Mouse (Mus musculus): ENCODE measurements at regions not wholly inside any gene's neighbourhood (a gene's known extent, or its start where the extent isn't known, plus 50 kb on each side); places are given as distances from the start of the nearest gene placed in this dataset.
"Not testable (repeated sequence)": the region's sequence is repeated elsewhere in the genome, so short reads cannot be mapped to it uniquely, and the experiment has no call there.

DNA sequence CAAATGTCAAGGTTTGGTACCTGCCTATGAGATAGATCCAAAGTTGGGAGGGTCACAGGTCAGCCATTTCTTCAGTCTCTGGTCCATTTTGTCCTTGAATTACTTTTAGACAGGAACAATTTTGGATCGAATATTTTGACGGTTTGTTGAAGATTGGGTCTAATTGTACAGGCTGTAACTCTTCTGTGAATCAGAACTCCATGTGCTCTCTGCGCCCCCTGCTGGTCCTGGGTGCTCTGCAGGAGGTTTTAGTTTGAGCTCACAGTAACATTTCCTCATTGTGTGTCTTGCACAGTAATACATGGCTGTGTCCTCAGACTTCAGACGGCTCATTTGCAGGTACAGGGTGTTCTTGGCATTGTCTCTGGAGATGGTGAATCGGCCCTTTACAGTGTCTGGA lies 158.1 kb downstream of the Adam6a start:
- DNase-seq (ENCODE audit: low read depth): peak; percentile 1

DNA sequence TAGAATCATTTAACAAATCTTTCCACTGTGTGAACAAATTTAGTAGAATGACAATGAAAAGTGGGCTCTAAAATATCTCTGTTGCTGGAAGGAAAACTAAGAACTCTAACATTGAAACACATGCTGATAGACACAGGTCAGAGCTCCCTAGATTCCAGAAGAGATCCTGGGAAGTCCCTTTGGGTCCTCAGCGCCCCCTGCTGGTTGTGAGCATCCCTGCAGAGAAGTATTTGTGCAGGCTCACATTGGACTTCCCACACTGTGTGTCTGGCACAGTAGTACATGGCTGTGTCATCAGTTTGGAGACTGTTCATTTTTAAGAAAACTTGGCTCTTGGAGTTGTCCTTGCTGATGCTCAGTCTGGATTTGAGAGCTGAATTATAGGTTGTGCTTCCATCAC lies 172.7 kb downstream of the Adam6a start:
- DNase-seq (ENCODE audit: low read depth): peak; percentile 56

DNA sequence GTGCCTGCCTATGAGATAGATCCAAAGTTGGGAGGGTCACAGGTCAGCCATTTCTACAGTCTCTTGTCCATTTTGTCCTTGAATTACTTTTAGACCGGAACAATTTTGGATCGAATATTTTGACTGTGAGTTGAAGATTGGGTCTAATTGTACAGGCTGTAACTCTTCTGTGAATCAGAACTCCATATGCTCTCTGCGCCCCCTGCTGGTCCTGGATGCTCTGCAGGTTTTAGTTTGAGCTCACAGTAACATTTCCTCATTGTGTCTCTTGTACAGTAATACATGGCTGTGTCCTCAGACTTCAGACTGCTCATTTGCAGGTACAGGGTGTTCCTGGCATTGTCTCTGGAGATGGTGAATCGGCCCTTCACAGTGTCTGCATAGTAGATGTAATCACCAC lies 192.1 kb downstream of the Adam6a start:
- peak; percentile 59 for DNase-seq (ENCODE audit: low read depth)

DNA sequence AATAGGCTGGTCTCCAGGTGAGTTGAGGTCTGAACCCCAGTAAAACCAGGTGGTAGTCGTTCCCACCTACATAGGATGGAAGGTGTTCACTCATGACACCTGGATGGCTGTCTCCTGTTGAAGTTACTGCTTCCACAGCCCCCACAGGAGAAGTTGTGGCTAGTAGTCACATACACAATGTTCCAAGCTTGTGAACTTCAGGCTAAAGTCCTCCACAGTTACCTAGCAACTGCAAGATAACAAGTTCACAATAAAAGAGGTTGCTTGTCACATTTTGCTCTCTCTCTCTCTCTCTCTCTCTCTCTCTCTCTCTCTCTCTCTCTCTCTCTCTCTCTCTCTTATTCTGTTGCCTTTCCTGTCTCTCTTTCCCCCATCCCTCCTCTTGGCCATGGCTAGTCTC lies 202.6 kb downstream of the Adam6a start:
- DNase-seq (ENCODE audit: low read depth): no peak

DNA sequence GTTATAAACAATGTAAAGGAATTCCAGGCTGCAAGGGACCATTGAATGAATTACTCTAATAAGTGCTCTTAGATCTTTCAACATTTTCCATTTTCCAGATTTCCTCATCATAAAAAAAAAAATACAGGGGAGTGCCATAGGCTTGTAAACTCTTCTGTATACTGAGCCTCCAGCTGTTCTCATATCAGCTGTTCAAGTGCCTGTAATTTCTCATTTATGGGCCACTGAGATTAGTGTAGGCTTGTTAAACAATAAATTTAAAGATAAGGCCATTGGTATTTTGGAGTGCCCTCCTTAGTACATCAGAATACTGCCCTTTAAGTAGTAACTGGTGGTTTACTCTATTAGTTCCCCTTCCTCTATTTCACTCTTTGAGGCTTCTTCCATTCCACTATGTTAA lies 204.3 kb downstream of the Adam6a start:
- DNase-seq (ENCODE audit: low read depth): no peak

DNA sequence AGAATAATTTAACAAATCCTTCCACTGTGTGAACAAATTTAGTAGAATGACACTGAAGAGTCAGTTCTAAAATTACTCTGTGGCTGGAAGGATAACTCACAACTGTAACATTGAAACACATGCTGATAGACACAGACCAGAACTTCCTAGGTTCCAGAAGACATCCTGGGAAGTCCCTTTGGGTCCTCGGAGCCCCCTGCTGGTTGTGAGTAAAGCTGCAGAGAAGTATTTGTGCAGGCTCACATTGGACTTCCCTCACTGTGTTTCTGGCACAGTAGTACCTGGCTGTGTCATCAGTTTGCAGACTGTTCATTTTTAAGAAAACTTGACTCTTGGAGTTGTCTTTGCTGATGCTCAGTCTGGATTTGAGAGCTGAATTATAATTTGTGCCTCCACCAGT lies 225.9 kb downstream of the Adam6a start:
- peak; percentile 39 for DNase-seq (ENCODE audit: low read depth)

DNA sequence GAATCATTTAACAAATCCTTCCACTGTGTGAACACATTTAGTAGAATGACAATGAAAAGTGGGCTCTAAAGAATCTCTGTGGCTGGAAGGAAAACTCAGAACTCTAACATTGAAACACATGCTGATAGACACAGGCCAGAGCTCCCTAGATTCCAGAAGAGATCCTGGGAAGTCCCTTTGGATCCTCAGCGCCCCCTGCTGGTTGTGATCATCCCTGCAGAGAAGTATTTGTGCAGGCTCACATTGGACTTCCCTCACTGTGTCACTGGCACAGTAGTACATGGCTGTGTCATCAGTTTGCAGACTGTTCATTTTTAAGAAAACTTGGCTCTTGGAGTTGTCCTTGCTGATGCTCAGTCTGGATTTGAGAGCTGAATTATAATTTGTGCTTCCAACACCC lies 252.2 kb downstream of the Adam6a start:
- DNase-seq (ENCODE audit: low read depth): peak; percentile 43

DNA sequence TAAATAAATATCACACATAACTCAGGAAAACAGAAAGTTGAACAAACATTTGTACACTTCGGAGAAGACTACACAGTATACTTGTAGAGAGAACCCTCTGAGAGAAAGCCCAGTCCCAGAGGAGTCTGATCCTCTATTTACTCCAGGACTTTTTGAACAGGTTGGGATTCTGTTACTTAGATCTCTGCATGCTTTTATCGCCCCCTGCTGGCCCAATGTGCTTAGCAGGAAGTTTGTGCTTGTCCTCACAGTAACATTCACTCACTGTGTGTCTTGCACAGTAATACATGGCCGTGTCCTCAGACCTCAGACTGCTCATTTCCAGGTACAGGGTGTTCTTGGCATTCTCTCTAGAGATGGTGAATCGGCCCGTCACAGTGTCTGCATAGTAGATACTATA lies 282.7 kb downstream of the Adam6a start:
- DNase-seq (ENCODE audit: low read depth): peak; percentile 55

DNA sequence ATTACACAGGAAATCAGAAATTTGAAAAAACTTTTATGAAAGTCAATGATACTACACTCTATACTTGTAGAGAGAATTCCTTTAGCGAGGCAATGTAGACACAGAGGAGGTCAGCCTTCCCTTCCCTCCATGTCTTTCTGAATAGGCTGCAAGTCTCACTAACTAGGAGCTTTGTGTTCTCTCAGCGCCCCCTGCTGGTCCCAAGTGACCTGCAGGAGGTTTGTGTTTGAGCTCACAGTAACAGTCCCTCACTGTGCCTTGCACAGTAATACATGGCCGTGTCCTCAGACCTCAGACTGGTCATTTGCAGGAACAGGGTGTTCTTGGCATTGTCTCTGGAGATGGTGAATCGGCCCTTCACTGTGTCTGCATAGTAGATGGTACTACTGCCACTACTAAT lies 315.2 kb downstream of the Adam6a start:
- DNase-seq (ENCODE audit: low read depth): peak; percentile 58

DNA sequence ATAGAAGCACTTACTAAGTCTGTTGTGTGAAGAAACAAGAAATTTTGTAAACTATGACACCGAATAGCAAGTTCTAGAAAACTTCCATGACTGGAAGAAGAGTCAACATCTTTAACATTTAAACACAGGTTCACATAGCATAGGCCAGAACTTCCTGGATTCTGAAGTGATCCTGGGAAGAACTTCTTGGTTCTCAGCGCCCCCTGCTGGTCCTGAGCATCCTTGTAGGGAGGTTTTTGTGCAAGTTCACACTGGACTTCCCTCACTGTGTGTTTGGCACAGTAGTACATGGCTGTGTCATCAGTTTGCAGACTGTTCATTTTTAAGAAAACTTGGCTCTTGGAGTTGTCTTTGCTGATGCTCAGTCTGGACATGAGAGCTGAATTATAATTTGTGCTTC lies 335.1 kb downstream of the Adam6a start:
- DNase-seq (ENCODE audit: low read depth): peak; percentile 51

DNA sequence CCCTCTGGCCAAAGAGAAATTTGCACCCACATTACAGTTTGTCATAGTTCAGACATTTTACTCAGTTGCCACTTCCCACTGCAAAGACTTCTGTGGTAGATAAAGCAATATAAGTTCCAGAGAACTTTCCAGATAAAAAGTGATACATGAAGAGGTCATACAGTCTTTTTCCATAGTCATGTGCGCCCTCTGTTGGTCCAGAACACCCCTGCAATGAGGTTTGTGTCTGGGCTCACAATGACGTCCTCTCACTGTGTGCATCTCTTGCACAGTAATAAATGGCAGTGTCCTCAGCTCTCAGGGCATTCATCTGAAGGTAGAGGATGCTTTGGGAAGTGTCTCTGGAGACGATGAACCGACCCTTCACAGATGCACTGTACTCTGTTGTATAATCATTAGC lies 352.4 kb downstream of the Adam6a start:
- DNase-seq (ENCODE audit: low read depth): peak; percentile 12

DNA sequence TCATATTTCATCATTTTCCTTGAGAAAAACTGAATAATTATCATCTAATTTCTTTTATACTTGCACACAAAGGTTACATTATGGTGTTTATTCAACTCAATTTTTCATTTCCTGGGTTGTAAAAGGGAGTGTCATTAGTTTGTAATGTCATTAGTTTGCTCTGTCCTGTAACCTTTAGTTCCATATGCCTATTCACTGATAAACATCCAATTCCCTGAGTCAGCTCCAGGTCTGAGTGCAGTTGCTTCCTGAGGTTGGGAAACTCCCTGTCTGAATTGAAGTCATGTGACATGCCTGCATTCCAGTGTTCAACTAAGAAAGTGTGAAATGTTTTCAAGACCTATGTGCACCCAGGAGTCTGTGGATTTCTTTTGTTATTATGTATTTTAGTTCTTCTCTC lies 362.8 kb downstream of the Adam6a start:
- DNase-seq (ENCODE audit: low read depth): no peak

DNA sequence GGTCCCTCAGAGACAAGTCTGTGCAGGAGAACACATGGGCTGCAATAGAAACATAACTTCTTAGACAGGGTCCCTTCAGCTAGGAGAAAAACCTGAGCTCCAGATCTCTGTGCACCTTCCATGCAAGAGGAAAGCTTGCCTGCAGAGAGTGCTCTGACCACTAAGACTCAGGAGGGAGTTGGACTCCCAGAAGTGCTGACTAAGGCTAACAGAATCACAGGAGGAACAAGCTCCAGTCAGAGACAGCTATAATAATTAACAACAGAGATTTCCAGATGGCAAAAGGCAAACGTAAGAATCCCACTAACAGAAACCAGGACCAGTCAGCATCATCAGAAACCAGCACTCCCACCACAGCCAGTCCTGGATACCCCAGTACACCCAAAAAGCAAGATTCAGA lies 364.0 kb downstream of the Adam6a start:
- no peak for DNase-seq (ENCODE audit: low read depth)

DNA sequence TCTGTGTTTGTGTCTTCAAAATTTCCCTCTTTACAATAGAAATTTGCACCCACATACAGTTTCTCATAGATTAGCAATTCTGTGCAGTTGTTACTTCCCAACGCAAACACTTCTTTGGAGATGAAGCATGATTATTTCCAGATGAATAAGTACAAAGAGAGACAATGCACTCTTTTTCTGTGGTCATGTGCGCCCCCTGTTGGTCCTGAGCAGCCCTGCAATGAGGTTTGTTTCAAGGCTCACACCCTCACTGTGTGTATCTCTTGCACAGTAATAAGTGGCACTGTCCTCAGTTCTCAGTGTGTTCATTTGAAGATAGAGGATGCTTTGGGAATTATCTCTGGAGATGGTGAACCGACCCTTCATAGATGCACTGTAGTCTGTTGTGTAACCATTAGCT lies 368.1 kb downstream of the Adam6a start:
- peak; percentile 18 for DNase-seq (ENCODE audit: low read depth)

DNA sequence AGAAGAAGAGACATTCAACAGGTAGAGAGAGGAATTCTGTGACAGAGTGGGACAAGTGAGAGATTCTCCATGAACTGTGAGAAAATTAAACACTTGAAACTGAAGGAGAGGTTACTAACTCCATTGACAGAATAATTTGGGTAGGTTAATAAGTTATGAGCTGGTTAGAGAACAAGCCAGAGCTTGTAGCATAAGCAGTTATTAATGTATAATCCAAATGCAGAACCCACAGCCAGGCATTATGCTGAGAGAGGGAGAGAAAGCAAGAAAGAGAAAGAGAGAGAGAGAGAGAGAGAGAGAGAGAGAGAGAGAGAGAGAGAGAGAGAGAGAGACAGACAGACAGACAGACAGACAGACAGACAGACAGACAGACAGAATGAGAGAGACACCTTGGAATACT lies 397.0 kb downstream of the Adam6a start:
- DNase-seq (ENCODE audit: low read depth): no peak

DNA sequence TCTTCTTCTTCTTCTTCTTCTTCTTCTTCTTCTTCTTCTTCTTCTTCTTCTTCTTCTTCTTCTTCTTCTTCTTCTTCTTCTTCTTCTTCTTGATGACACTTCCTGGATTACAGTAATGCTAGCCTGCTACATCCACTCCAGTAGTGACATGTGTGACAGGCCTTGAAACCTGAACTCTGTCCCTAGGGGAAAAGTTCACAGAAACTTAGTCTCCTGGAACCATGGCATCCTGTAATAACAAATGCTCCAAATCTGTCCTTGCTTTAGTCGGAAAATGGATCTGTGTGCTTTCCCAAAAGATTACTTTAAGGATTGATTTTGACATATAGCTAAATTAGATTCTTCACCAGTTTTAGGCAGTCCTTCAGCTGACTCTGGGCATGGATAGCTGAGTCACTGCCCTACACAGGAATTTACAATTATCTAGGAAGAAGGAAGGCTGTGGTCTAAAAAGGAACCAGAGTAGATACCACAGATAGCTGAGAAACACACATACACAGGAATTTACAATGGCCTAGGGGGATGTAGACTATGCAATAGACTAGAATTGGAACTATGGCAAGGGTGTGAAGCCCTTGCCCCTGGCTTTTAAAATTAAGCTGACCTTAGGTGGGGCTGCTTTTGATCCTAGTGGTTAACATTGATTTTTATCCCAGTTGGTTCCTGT lies 400.1 kb downstream of the Adam6a start:
- not testable (repeated sequence) for DNase-seq (ENCODE audit: low read depth)

DNA sequence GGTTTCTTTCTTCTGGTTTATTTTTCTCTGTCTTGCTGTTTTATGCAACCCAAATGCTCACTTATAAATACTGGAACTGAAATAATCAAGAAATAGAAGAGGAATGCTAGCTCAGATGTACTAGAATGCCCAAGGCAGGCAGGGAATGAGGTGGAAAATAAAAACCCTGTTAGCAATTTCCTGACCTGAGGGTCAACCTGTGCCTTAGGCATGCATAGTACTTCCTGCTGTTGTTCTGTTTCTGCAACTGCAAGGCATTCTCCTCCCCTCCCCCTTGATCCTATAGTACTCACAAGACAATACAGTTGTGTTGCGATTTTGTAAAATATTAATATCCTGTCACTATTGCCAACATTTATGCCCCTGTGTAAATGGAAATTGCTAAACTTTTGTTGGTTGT lies 402.1 kb downstream of the Adam6a start:
- not testable (repeated sequence) for DNase-seq (ENCODE audit: low read depth)

DNA sequence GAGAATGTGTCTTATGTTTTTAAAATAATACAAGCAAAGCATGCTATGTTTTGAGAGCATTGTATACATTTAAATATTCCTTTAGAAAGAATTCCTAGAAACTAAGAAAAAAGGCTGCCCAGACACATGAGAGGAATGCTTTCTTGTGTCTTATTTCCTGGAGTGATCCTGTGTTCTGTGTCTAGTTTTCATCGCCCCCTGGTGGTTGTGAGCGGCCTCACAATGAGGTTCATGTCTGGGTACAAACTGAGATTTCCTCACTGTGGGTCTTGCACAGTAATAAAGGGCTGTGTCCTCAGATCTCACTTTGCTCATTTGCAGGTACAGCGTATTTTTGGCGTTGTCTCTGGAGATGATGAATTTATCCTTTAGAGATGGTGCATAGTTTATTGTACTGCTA lies 404.3 kb downstream of the Adam6a start:
- peak; percentile 61 for DNase-seq (ENCODE audit: low read depth)

DNA sequence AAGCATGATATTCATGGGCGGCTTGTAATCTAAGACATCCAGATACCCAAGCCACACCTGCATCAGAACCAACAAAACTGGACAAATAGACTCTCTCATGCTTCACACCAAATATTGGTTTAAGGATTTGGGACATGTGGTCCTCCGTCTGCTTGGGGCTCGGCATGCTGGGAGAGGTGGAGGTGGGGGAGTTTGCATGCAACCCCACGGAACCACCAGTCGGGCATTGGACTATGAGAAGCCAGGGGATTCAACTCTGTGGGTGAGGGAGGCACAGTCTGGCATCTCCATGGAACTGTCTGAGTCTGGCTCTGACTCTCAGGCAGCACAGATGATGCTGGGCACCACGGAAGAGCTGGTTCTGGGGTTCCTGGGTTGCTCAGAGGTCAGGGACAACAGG lies 430.6 kb downstream of the Adam6a start:
- no peak for DNase-seq (ENCODE audit: low read depth)

DNA sequence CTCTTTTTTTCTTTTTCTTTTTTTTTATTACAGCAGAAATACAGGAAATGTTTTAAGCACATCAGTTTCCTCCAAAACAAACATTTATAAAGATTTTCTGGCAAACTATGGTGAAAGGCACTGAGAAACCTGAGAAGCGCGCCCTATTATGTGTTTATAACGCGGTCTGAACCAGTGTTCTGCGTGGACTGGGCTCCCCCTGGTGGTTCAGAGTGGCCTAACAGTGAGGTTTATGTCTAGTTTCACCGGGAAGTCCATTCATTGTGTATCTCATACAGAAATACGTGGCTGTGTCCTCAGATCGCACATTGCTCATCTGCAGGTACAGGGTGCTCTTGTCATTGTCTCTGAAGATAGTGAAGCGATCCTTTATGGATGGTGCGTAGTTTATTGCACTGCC lies 437.9 kb downstream of the Adam6a start:
- peak; percentile 67 for DNase-seq (ENCODE audit: low read depth)

DNA sequence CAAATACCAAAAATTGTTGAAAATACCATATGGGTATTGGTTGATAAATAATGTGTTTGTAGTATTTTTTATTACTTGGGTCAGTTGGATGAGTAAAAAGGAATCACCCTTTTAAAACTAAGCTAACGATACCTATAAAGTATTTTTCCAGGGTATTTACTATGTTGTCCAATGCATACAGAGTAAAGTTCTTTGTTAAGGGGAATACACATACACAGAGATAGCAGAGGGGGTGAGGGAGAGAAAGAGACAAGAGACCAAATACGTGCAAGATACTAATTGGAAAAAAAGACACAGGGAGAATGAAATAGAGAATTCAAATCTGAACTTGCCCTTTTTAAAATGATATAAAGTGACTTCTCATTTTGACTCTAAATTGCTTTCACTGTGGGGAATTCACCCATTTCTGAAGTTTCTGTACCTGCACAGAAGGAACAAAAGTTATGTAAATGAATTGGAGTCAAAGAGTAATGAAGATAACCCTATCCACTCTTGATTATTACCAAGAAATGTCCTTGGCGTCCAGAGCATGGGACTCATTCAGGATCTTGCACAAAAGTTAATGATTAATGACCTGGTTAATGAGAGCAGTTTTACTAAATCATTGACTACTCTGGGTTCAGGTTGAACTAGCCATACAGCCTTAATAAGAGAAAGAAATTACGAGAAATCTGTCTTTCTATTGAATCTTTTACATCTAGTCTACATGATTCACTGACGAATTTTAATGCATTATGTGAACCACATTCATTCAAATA lies 443.7 kb downstream of the Adam6a start:
- no peak for DNase-seq (ENCODE audit: low read depth)

DNA sequence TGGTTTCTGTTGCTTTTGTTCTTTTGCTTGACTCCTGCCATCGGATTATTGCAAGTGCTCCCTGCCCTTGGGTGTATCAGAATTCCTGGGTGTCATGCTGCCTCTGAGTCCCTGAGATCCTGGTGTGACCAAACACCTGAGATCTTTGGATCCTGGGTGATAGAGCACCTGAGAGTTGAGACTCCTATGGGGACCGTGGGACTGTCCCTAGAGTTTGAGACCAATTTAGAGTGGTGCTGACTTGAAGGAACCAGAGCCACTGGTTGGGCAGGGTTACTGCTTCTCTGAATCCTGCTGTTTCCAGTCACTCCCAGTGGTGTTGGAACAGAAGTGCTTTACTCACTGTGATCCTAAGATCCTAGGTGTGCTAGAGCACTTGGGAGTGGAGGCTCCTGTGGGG lies 448.7 kb downstream of the Adam6a start:
- no peak for DNase-seq (ENCODE audit: low read depth)

DNA sequence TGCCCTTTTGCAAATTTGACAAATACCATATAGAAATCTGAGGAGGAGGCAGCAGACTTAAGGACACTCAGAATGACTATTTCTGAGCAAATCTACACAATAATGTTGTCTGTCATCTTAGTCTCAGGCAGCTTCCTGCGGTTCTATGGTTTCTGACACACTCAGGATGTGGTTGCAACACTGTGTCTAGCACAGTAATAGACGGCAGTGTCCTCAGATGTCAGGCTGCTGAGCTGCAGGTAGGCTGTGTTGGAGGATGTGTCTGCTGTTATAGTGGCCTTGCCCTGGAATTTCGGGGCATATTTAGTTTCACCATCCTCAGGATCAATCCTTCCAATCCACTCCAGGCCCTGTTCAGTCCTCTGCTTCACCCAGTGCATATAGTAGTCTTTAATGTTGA lies 450.6 kb downstream of the Adam6a start:
- peak; percentile 67 for DNase-seq (ENCODE audit: low read depth)

DNA sequence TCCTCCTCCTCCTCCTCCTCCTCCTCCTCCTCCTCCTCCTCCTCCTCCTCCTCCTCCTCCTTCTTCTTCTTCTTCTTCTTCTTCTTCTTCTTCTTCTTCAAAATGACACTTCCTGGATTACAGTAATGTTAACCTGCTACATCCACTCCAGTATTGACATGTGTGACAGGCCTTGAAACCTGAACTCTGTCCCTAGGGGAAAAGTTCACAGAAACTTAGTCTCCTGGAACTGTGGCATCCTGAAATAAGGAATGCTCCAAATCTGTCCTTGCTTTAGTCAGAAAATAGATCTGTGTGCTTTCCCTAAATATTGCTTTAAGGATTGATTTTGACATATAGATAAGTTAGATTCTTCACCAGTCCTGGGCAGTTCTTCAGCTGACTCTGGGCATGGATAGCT lies 464.8 kb downstream of the Adam6a start:
- DNase-seq (ENCODE audit: low read depth): not testable (repeated sequence)
